Mouse (Mus musculus): ENCODE data around the gene Saa4. TPM values are rescaled to one million over a fixed set of nuclear protein-coding genes. Genes with fewer than 3 reads are reported as not detected.

Saa4 gene
- polyA plus RNA-seq, 1 experiment from 2014 or later: not detected

GRCm38 (mm10) chr7:46723354-46723753 is 9.0 kb downstream of the Saa4 start:
- no peaks in the 10 kb centered on the region for H3K4me1 ChIP-seq (replicated peaks; ENCODE audit: control insufficient read depth, insufficient read depth, low read length)
- no peak overlapping the region for H3K9ac ChIP-seq (ENCODE audit: low read depth, low read length)
- no peak overlapping the region for H3K4me2 ChIP-seq (replicated peaks; ENCODE audit: low read depth, low read length)
- ATAC-seq (ENCODE audit: low FRiP score) (no peak), DNase-seq (ENCODE audit: low spot score) (no peak)
- no peaks in the 10 kb centered on the region for H3K27me3 ChIP-seq (ENCODE audit: control insufficient read depth, insufficient read depth, low read length)
- no peaks in the 10 kb centered on the region for H3K9me3 ChIP-seq (ENCODE audit: control insufficient read depth, low read length)
- H3K36me3 ChIP-seq (ENCODE audit: control insufficient read depth, insufficient read depth, low read length): no peaks in the 10 kb centered on the region
- no peak overlapping the region for H3K4me3 ChIP-seq (ENCODE audit: low read depth, low read length)
- WGBS: 95% methylated on average over 6 of the region's 6 CpGs
- no peak overlapping the region for H3K27ac ChIP-seq (ENCODE audit: low read depth, low read length)

GRCm38 (mm10) chr7:46720460-46720859 is 11.9 kb downstream of the Saa4 start:
- WGBS: 77% methylated on average over 9 of the region's 9 CpGs
- ATAC-seq (ENCODE audit: low FRiP score): no peak

GRCm38 (mm10) chr7:46719526-46719925 is 12.9 kb downstream of the Saa4 start:
- no peak overlapping the region for H3K27ac ChIP-seq (ENCODE audit: low read depth, low read length)
- no peaks in the 10 kb centered on the region for H3K27me3 ChIP-seq (ENCODE audit: control insufficient read depth, insufficient read depth, low read length)
- H3K9me3 ChIP-seq (ENCODE audit: control insufficient read depth, low read length): no peaks in the 10 kb centered on the region
- no peak overlapping the region for H3K4me3 ChIP-seq (ENCODE audit: low read depth, low read length)
- no peaks in the 10 kb centered on the region for H3K36me3 ChIP-seq (ENCODE audit: control insufficient read depth, insufficient read depth, low read length)
- WGBS: 85% methylated on average over 7 of the region's 7 CpGs
- H3K4me1 ChIP-seq (replicated peaks; ENCODE audit: control insufficient read depth, insufficient read depth, low read length): no peaks in the 10 kb centered on the region
- DNase-seq (ENCODE audit: low spot score) (no peak), ATAC-seq (ENCODE audit: low FRiP score) (no peak)
- no peak overlapping the region for H3K9ac ChIP-seq (ENCODE audit: low read depth, low read length)
- H3K4me2 ChIP-seq (replicated peaks; ENCODE audit: low read depth, low read length): no peak overlapping the region

More at GRCm38 (mm10) chr7:46720460-46720859, 11.9 kb downstream of the Saa4 start:
- H3K27ac ChIP-seq (ENCODE audit: low read depth, low read length): no peak overlapping the region
- no peak overlapping the region for H3K9ac ChIP-seq (ENCODE audit: low read depth, low read length)
- no peak overlapping the region for H3K4me3 ChIP-seq (ENCODE audit: low read depth, low read length)
- no peak overlapping the region for H3K4me2 ChIP-seq (replicated peaks; ENCODE audit: low read depth, low read length)
- H3K4me1 ChIP-seq (replicated peaks; ENCODE audit: control insufficient read depth, insufficient read depth, low read length): no peaks in the 10 kb centered on the region
- no peak for DNase-seq (ENCODE audit: low spot score)
- H3K27me3 ChIP-seq (ENCODE audit: control insufficient read depth, insufficient read depth, low read length): no peaks in the 10 kb centered on the region
- H3K36me3 ChIP-seq (ENCODE audit: control insufficient read depth, insufficient read depth, low read length): no peaks in the 10 kb centered on the region
- no peaks in the 10 kb centered on the region for H3K9me3 ChIP-seq (ENCODE audit: control insufficient read depth, low read length)

- H3K9me3 ChIP-seq (ENCODE audit: control insufficient read depth, low read length): no peaks in the 10 kb centered on the region
- no peak overlapping the region for H3K4me2 ChIP-seq (replicated peaks; ENCODE audit: low read depth, low read length)
- no peak overlapping the region for H3K4me3 ChIP-seq (ENCODE audit: low read depth, low read length)
- H3K36me3 ChIP-seq (ENCODE audit: control insufficient read depth, insufficient read depth, low read length): no peaks in the 10 kb centered on the region
- ATAC-seq (ENCODE audit: low FRiP score): no peak
- no peaks in the 10 kb centered on the region for H3K27me3 ChIP-seq (ENCODE audit: control insufficient read depth, insufficient read depth, low read length)
- H3K4me1 ChIP-seq (replicated peaks; ENCODE audit: control insufficient read depth, insufficient read depth, low read length): no peaks in the 10 kb centered on the region
- DNase-seq (ENCODE audit: low spot score): no peak
- WGBS: 84% methylated on average over 7 of the region's 7 CpGs
- H3K9ac ChIP-seq (ENCODE audit: low read depth, low read length): no peak overlapping the region
- no peak overlapping the region for H3K27ac ChIP-seq (ENCODE audit: low read depth, low read length)
Observed at GRCm38 (mm10) chr7:46718591-46719270, 13.7 kb downstream of the Saa4 start.

- Histone ChIP-seq H3K27me3 (ENCODE audit: control insufficient read depth, insufficient read depth, low read length) (no peaks in the 10 kb centered on the region), H3K9me3 (ENCODE audit: control insufficient read depth, low read length) (no peaks in the 10 kb centered on the region), H3K4me1 (replicated peaks; ENCODE audit: control insufficient read depth, insufficient read depth, low read length) (no peaks in the 10 kb centered on the region), H3K27ac (ENCODE audit: low read depth, low read length) (no peak overlapping the region), H3K9ac (ENCODE audit: low read depth, low read length) (no peak overlapping the region), H3K4me2 (replicated peaks; ENCODE audit: low read depth, low read length) (no peak overlapping the region), H3K36me3 (ENCODE audit: control insufficient read depth, insufficient read depth, low read length) (no peaks in the 10 kb centered on the region), H3K4me3 (ENCODE audit: low read depth, low read length) (no peak overlapping the region)
- ATAC-seq (ENCODE audit: low FRiP score) (no peak), DNase-seq (ENCODE audit: low spot score) (no peak)
- WGBS: 68% methylated on average over 5 of the region's 5 CpGs
Observed at GRCm38 (mm10) chr7:46716897-46717296, 15.5 kb downstream of the Saa4 start.

GRCm38 (mm10) chr7:46715600-46715999 is 16.8 kb downstream of the Saa4 start, which contains the start of gene Saa3:
Saa3 (minus strand) TSS chr7:46715700.
- Histone ChIP-seq H3K9ac (ENCODE audit: low read depth, low read length) (no peak within 1 kb of the TSS), H3K27me3 (ENCODE audit: control insufficient read depth, insufficient read depth, low read length) (no peaks in the 10 kb centered on the region), H3K4me3 (ENCODE audit: low read depth, low read length) (no peak within 1 kb of the TSS), H3K4me2 (replicated peaks; ENCODE audit: low read depth, low read length) (no peak within 1 kb of the TSS), H3K27ac (ENCODE audit: low read depth, low read length) (no peak within 1 kb of the TSS), H3K9me3 (ENCODE audit: control insufficient read depth, low read length) (no peaks in the 10 kb centered on the region), H3K36me3 (ENCODE audit: control insufficient read depth, insufficient read depth, low read length) (no peaks in the 10 kb centered on the region), H3K4me1 (replicated peaks; ENCODE audit: control insufficient read depth, insufficient read depth, low read length) (no peaks in the 10 kb centered on the region)
- 92% methylated on average over 5 of the region's 5 CpGs for WGBS
- no peak for DNase-seq (ENCODE audit: low spot score)
- no peak for ATAC-seq (ENCODE audit: low FRiP score)

- H3K4me3 ChIP-seq (ENCODE audit: low read depth, low read length): no peak overlapping the region
- H3K27ac ChIP-seq (ENCODE audit: low read depth, low read length): no peak overlapping the region
- no peak overlapping the region for H3K9ac ChIP-seq (ENCODE audit: low read depth, low read length)
- ATAC-seq (ENCODE audit: low FRiP score) (no peak), DNase-seq (ENCODE audit: low spot score) (peak; percentile 71)
- 37% methylated on average over 6 of the region's 6 CpGs for WGBS
- no peaks in the 10 kb centered on the region for H3K9me3 ChIP-seq (ENCODE audit: control insufficient read depth, low read length)
- H3K4me1 ChIP-seq (replicated peaks; ENCODE audit: control insufficient read depth, insufficient read depth, low read length): no peaks in the 10 kb centered on the region; the same call in 1 of the 2 replicates
- H3K36me3 ChIP-seq (ENCODE audit: control insufficient read depth, insufficient read depth, low read length): no peaks in the 10 kb centered on the region
- no peak overlapping the region for H3K4me2 ChIP-seq (replicated peaks; ENCODE audit: low read depth, low read length)
- no peaks in the 10 kb centered on the region for H3K27me3 ChIP-seq (ENCODE audit: control insufficient read depth, insufficient read depth, low read length)
Observed at GRCm38 (mm10) chr7:46714518-46714917, 17.9 kb downstream of the Saa4 start.

- no peak overlapping the region for H3K27ac ChIP-seq (ENCODE audit: low read depth, low read length)
- no peak overlapping the region for H3K4me3 ChIP-seq (ENCODE audit: low read depth, low read length)
- no peak for ATAC-seq (ENCODE audit: low FRiP score)
- no peak for DNase-seq (ENCODE audit: low spot score)
- H3K9ac ChIP-seq (ENCODE audit: low read depth, low read length): no peak overlapping the region
- H3K4me1 ChIP-seq (replicated peaks; ENCODE audit: control insufficient read depth, insufficient read depth, low read length): no peaks in the 10 kb centered on the region; the same call in 1 of the 2 replicates
- no peaks in the 10 kb centered on the region for H3K27me3 ChIP-seq (ENCODE audit: control insufficient read depth, insufficient read depth, low read length)
- no peaks in the 10 kb centered on the region for H3K36me3 ChIP-seq (ENCODE audit: control insufficient read depth, insufficient read depth, low read length)
- H3K4me2 ChIP-seq (replicated peaks; ENCODE audit: low read depth, low read length): no peak overlapping the region
- no peaks in the 10 kb centered on the region for H3K9me3 ChIP-seq (ENCODE audit: control insufficient read depth, low read length)
- 77% methylated on average over 6 of the region's 6 CpGs for WGBS
Observed at GRCm38 (mm10) chr7:46712250-46712649, 20.2 kb downstream of the Saa4 start.

- peak within 1 kb of the TSS; percentile 90 for H3K4me3 ChIP-seq (ENCODE audit: low read depth, low read length)
- H3K4me2 ChIP-seq (replicated peaks; ENCODE audit: low read depth, low read length): peak within 1 kb of the TSS; percentile 50
Observed at GRCm38 (mm10) chr7:46710390-46710844, 22.0 kb downstream of the Saa4 start, which contains the start of gene Saal1. Saal1 (minus strand) TSS chr7:46710680.

More at GRCm38 (mm10) chr7:46710390-46710844, 22.0 kb downstream of the Saa4 start, which contains the start of gene Saal1:
- peak within 1 kb of the TSS; percentile 71; the same call in 1 of the 2 replicates for H3K27ac ChIP-seq (ENCODE audit: low read depth, low read length)
- no peaks in the 10 kb centered on the region for H3K27me3 ChIP-seq (ENCODE audit: control insufficient read depth, insufficient read depth, low read length)
- H3K9ac ChIP-seq (ENCODE audit: low read depth, low read length): peak within 1 kb of the TSS; percentile 91
- no peaks in the 10 kb centered on the region; the same call in 1 of the 2 replicates for H3K4me1 ChIP-seq (replicated peaks; ENCODE audit: control insufficient read depth, insufficient read depth, low read length)
- DNase-seq (ENCODE audit: low spot score): peak; percentile 99
- no peaks in the 10 kb centered on the region for H3K9me3 ChIP-seq (ENCODE audit: control insufficient read depth, low read length)
- WGBS: under 1% methylated on average over 37 of the region's 38 CpGs
- no peaks in the 10 kb centered on the region for H3K36me3 ChIP-seq (ENCODE audit: control insufficient read depth, insufficient read depth, low read length)
- peak; percentile 97 for ATAC-seq (ENCODE audit: low FRiP score)
